Mouse (Mus musculus): ENCODE results near the gene Tfap2e. TPM values are rescaled to one million over a fixed set of nuclear protein-coding genes. Genes with fewer than 3 reads are reported as not detected.
A peak's percentile ranks its signal among the peaks of the same experiment; 100 is the strongest.

The Tfap2e gene
- polyA plus RNA-seq, 1 experiment from 2014 or later: not detected

DNA sequence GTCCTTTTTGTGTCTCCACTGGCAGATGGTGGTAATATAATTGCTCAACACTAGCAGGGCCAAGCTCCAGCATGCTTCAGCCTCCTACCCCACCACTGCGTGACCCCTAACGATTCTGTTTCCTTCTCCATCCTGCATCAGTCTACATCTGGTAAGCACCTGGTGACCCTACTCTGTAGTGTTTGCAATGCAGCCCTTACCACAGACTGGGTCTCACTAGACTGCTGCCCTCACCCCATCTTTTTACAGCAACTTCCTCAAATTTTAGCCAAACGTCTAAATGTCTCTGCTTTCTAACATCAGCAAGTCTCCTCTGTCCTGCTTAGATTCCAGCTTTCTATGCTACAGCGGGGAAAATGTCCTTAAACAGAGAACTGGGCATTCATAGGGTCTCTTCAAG is 34.8 kb upstream of the Tfap2e start:
- 55% methylated on average over 4 of the region's 4 CpGs for WGBS
- no peak overlapping the region for H3K4me2 ChIP-seq (ENCODE audit: low read depth, severe bottlenecking)
- H3K36me3 ChIP-seq (ENCODE audit: control insufficient read depth, insufficient read depth, low read length): 0 out of 2 replicates have a peak, but pooled peaks cover 2% of the 10 kb centered on the region
- ATAC-seq (ENCODE audit: insufficient number of reproducible peaks, low FRiP score, low TSS enrichment, low read depth) (no peak), DNase-seq (ENCODE audit: low spot score) (no peak)
- H3K9me3 ChIP-seq (ENCODE audit: control insufficient read depth, low read length): no peaks in the 10 kb centered on the region
- no peaks in the 10 kb centered on the region for H3K4me1 ChIP-seq (ENCODE audit: control insufficient read depth, insufficient read depth, low read length)
- no peaks in the 10 kb centered on the region for H3K27me3 ChIP-seq (ENCODE audit: control insufficient read depth, insufficient read depth, low read length)
- no peak overlapping the region for H3K4me3 ChIP-seq (ENCODE audit: low read depth, low read length)
- no peak overlapping the region for H3K27ac ChIP-seq (replicated peaks; ENCODE audit: low read depth, low read length)
- H3K9ac ChIP-seq (ENCODE audit: low read length): no peak overlapping the region

DNA sequence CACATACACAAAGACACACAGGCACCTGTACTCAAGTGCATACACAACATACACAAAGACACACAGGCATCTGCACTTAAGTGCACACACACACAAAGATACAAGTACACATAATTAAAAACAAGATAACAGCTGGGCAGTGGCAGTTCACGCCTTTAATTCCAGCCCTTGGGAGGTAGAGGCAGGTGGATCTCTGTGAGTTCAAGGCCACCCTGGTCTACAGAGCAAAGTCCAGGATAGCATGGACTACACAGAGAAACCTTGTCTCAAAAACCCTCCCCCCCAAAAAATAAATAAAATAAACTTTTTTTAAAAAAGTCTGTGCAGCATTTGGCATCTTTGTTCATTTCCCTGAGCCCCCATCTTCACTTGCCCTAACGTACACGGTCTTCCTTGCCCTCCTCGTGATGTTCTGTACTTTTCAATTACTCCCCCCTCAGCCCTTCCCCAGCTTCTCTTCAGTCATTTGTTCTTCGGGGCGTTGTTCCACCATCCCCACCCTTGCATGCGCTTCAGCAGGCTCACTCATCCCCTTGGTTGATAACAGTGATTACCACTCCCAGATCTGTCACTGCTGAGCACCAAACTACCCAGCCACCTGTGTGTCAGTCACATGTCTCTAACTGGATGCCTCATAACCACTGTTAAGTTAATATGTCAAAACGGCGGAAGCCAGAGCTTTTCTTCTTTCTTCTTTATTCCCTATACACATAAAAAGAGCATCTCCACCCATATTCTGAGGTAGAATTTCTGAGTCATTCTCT is 33.9 kb upstream of the Tfap2e start:
- Histone ChIP-seq H3K9ac (ENCODE audit: low read length) (no peak overlapping the region), H3K9me3 (ENCODE audit: control insufficient read depth, low read length) (no peaks in the 10 kb centered on the region), H3K27ac (replicated peaks; ENCODE audit: low read depth, low read length) (no peak overlapping the region), H3K4me1 (ENCODE audit: control insufficient read depth, insufficient read depth, low read length) (no peaks in the 10 kb centered on the region), H3K36me3 (ENCODE audit: control insufficient read depth, insufficient read depth, low read length) (0 out of 2 replicates have a peak, but pooled peaks cover 2% of the 10 kb centered on the region), H3K4me2 (ENCODE audit: low read depth, severe bottlenecking) (no peak overlapping the region), H3K27me3 (ENCODE audit: control insufficient read depth, insufficient read depth, low read length) (no peaks in the 10 kb centered on the region), H3K4me3 (ENCODE audit: low read depth, low read length) (no peak overlapping the region)
- WGBS: 90% methylated on average over 9 of the region's 9 CpGs
- DNase-seq (ENCODE audit: low spot score): no peak
- ATAC-seq (ENCODE audit: insufficient number of reproducible peaks, low FRiP score, low TSS enrichment, low read depth): no peak

DNA sequence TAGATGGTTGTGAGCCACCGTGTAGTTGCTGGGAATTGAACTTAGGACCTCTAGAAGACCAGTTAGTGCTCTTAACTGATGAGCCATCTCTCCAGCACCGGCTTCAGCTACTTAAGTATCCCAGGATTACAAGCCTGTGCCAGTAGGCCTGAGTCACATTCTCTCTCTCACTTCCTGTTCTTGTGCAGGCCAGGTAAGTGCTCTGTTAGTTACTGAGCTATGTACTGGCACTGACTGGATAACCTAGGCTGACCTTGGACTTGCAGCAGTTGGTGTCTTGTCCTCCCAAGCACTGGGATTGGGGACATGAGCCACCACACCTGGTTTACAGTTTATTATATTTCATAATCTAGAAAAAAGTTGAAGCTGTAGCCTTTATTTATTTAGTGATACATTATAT is 27.4 kb upstream of the Tfap2e start:
- WGBS: 91% methylated on average over 2 of the region's 2 CpGs
- no peaks in the 10 kb centered on the region for H3K4me1 ChIP-seq (ENCODE audit: control insufficient read depth, insufficient read depth, low read length)
- no peak for ATAC-seq (ENCODE audit: insufficient number of reproducible peaks, low FRiP score, low TSS enrichment, low read depth)

DNA sequence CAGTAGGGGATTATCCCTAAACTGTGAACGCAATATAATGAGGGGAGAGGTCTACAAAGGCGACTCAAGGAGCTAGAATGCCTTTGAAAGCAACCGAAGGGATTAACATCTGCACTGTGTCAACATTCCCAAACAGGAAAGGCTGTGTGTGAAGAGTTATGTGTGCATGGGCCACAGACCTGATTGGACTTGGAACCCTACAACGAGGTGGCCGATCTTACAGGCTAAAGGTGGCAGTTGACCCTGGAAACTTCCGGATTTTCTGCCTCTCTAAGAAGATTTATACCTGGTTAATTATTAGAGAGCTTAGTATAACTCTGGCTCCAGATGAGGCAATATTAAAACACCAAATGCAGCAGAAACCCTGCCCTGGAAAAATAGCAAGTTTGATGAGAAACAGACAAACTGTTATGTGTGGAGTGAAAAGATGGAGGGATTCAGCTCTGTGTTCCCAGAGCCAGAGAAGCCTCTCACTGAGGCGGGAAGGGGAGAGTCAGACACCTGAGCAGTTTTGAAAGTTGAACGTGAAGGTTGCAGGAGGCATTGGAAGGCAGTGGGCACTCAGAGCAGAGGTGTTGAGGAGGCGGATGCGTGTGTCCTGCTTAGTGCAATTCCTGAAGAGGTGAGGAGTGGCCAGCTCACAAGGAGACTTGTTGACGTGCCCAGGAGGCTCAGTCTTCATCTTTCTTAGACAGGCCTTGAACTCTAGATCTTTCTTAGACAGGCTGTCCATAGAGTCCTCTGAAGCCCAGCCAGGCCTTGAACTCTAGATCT is 26.7 kb upstream of the Tfap2e start:
- H3K27ac ChIP-seq (replicated peaks; ENCODE audit: low read depth, low read length): no peak overlapping the region
- DNase-seq (ENCODE audit: low spot score) (no peak), ATAC-seq (ENCODE audit: insufficient number of reproducible peaks, low FRiP score, low TSS enrichment, low read depth) (peak; percentile 60; the same call in 1 of the 2 replicates)
- H3K4me1 ChIP-seq (ENCODE audit: control insufficient read depth, insufficient read depth, low read length): no peaks in the 10 kb centered on the region
- 56% methylated on average over 11 of the region's 11 CpGs for WGBS
- H3K4me3 ChIP-seq (ENCODE audit: low read depth, low read length): no peak overlapping the region
- no peaks in the 10 kb centered on the region for H3K9me3 ChIP-seq (ENCODE audit: control insufficient read depth, low read length)
- no peak overlapping the region for H3K4me2 ChIP-seq (ENCODE audit: low read depth, severe bottlenecking)
- H3K9ac ChIP-seq (ENCODE audit: low read length): no peak overlapping the region
- no peaks in the 10 kb centered on the region for H3K36me3 ChIP-seq (ENCODE audit: control insufficient read depth, insufficient read depth, low read length)
- H3K27me3 ChIP-seq (ENCODE audit: control insufficient read depth, insufficient read depth, low read length): no peaks in the 10 kb centered on the region

More for the DNA sequence above, 27.4 kb upstream of the Tfap2e start:
- Histone ChIP-seq H3K4me2 (ENCODE audit: low read depth, severe bottlenecking) (no peak overlapping the region), H3K9me3 (ENCODE audit: control insufficient read depth, low read length) (no peaks in the 10 kb centered on the region), H3K27ac (replicated peaks; ENCODE audit: low read depth, low read length) (no peak overlapping the region), H3K27me3 (ENCODE audit: control insufficient read depth, insufficient read depth, low read length) (no peaks in the 10 kb centered on the region), H3K36me3 (ENCODE audit: control insufficient read depth, insufficient read depth, low read length) (0 out of 2 replicates have a peak, but pooled peaks cover 2% of the 10 kb centered on the region), H3K9ac (ENCODE audit: low read length) (no peak overlapping the region), H3K4me3 (ENCODE audit: low read depth, low read length) (no peak overlapping the region)
- DNase-seq (ENCODE audit: low spot score): no peak

DNA sequence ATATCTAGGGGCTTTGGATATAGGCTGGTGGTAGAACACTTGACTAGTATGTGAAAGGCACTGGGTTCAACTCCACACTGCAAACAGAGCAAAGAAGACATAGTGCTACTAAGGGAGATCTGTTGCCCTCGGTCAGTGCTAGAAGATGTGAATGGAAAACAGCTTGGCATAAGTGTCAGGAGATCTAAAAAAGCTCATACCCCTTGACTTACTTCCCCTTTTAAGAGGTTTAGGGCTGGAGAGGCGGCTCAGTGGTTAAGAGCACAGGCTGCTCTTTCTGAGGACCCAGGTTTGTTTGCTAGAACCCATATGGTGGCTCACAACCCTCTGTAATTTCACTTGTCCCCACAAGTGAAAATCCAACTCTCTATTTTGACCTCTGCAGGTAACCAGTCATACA is 23.4 kb upstream of the Tfap2e start:
- Histone ChIP-seq H3K9me3 (ENCODE audit: control insufficient read depth, low read length) (no peaks in the 10 kb centered on the region), H3K4me2 (ENCODE audit: low read depth, severe bottlenecking) (no peak overlapping the region), H3K27me3 (ENCODE audit: control insufficient read depth, insufficient read depth, low read length) (no peaks in the 10 kb centered on the region), H3K4me3 (ENCODE audit: low read depth, low read length) (no peak overlapping the region), H3K4me1 (ENCODE audit: control insufficient read depth, insufficient read depth, low read length) (0 out of 2 replicates have a peak, but pooled peaks cover under 1% of the 10 kb centered on the region), H3K9ac (ENCODE audit: low read length) (no peak overlapping the region), H3K36me3 (ENCODE audit: control insufficient read depth, insufficient read depth, low read length) (no peaks in the 10 kb centered on the region), H3K27ac (replicated peaks; ENCODE audit: low read depth, low read length) (no peak overlapping the region)
- DNase-seq (ENCODE audit: low spot score) (no peak), ATAC-seq (ENCODE audit: insufficient number of reproducible peaks, low FRiP score, low TSS enrichment, low read depth) (no peak)
- WGBS: 71% methylated on average over 2 of the region's 2 CpGs

DNA sequence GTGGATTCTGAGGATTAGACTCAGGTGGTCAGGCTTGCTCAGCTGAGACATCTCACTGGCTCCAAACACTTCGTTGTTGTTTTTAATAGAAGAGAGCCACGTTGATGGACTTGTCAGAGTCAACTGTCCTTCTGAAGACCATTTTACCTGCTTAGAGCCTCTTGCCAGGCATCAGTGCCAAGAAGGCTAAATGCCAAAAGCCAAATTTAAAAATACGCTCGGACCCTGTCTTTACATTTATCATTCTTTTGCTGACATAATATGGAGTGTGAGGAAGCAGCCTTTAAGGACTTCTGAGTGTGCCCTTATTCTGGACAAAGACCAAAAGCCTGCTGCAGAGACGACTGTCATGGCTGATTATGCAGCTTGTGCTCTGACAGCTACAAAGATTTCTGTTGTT is 22.3 kb upstream of the Tfap2e start:
- H3K9me3 ChIP-seq (ENCODE audit: control insufficient read depth, low read length): no peaks in the 10 kb centered on the region
- H3K4me1 ChIP-seq (ENCODE audit: control insufficient read depth, insufficient read depth, low read length): 0 out of 2 replicates have a peak, but pooled peaks cover 3% of the 10 kb centered on the region
- no peak overlapping the region for H3K27ac ChIP-seq (replicated peaks; ENCODE audit: low read depth, low read length)
- ATAC-seq (ENCODE audit: insufficient number of reproducible peaks, low FRiP score, low TSS enrichment, low read depth) (no peak), DNase-seq (ENCODE audit: low spot score) (no peak)
- H3K4me3 ChIP-seq (ENCODE audit: low read depth, low read length): no peak overlapping the region
- no peaks in the 10 kb centered on the region for H3K27me3 ChIP-seq (ENCODE audit: control insufficient read depth, insufficient read depth, low read length)
- H3K9ac ChIP-seq (ENCODE audit: low read length): no peak overlapping the region
- no peaks in the 10 kb centered on the region for H3K36me3 ChIP-seq (ENCODE audit: control insufficient read depth, insufficient read depth, low read length)
- 85% methylated on average over 5 of the region's 5 CpGs for WGBS
- no peak overlapping the region for H3K4me2 ChIP-seq (ENCODE audit: low read depth, severe bottlenecking)

DNA sequence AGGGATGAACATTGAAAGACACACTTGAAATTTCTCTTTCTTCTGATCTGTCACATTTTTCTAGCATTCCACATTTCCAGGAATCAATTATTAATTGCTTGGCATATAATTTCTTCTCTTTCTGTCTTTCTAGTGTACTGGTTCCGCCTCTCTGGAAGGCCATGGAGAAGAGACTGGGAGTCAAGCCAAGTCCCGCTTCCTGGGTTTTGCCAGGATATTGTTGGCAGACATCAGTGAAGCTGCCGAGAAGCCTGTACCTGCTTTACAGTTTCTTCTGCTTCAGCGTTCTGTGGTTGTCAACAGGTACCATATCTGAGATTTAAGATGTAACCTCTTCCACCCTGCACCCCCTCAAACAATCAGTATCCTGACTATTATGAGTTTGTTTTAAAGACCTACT is 20.7 kb upstream of the Tfap2e start:
- WGBS: 91% methylated on average over 4 of the region's 4 CpGs
- Histone ChIP-seq H3K4me3 (ENCODE audit: low read depth, low read length) (no peak overlapping the region), H3K27me3 (ENCODE audit: control insufficient read depth, insufficient read depth, low read length) (no peaks in the 10 kb centered on the region), H3K27ac (replicated peaks; ENCODE audit: low read depth, low read length) (no peak overlapping the region), H3K9me3 (ENCODE audit: control insufficient read depth, low read length) (no peaks in the 10 kb centered on the region), H3K9ac (ENCODE audit: low read length) (no peak overlapping the region), H3K36me3 (ENCODE audit: control insufficient read depth, insufficient read depth, low read length) (no peaks in the 10 kb centered on the region), H3K4me2 (ENCODE audit: low read depth, severe bottlenecking) (no peak overlapping the region), H3K4me1 (ENCODE audit: control insufficient read depth, insufficient read depth, low read length) (peaks cover 11% of the 10 kb centered on the region)
- no peak for DNase-seq (ENCODE audit: low spot score)
- no peak for ATAC-seq (ENCODE audit: insufficient number of reproducible peaks, low FRiP score, low TSS enrichment, low read depth)

DNA sequence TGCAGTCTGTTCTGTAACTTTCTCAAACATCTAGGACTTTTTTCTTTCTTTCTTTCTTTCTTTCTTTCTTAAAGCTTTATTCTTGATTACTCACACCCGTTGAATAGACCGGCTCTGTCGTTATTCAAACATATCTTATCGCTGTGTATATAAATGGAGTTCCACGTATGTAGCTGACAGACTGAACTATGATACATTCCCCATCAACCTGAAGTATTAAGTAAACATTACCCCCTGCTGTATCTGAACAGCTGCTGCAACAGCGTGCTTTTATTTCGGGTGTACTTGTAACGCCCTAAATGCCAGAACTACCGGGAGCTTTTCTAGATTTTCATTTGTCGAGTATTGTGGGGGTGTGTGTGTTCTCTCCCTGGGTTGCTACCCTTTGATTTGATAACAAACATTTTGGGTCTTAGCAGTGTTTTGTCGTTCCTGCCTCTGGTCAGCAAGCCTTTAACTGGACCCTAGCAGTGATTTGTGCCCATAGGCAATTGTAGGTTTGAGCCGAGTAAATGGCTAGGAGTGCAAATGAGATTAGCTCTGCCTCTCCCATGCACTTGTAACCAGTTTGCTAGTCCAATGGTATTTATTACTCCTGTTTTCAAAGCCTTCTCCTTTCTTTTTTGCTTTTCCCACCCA is 18.8 kb upstream of the Tfap2e start:
- no peaks in the 10 kb centered on the region for H3K9me3 ChIP-seq (ENCODE audit: control insufficient read depth, low read length)
- H3K9ac ChIP-seq (ENCODE audit: low read length): no peak overlapping the region
- H3K27me3 ChIP-seq (ENCODE audit: control insufficient read depth, insufficient read depth, low read length): no peaks in the 10 kb centered on the region
- ATAC-seq (ENCODE audit: insufficient number of reproducible peaks, low FRiP score, low TSS enrichment, low read depth) (no peak), DNase-seq (ENCODE audit: low spot score) (no peak)
- peaks cover 15% of the 10 kb centered on the region for H3K4me1 ChIP-seq (ENCODE audit: control insufficient read depth, insufficient read depth, low read length)
- H3K4me3 ChIP-seq (ENCODE audit: low read depth, low read length): peak overlapping the region; percentile 84; the same call in 1 of the 2 replicates
- H3K36me3 ChIP-seq (ENCODE audit: control insufficient read depth, insufficient read depth, low read length): peaks cover 3% of the 10 kb centered on the region; the same call in 1 of the 2 replicates
- no peak overlapping the region for H3K27ac ChIP-seq (replicated peaks; ENCODE audit: low read depth, low read length)
- 63% methylated on average over 12 of the region's 12 CpGs for WGBS
- H3K4me2 ChIP-seq (ENCODE audit: low read depth, severe bottlenecking): peak overlapping the region; percentile 57; the same call in 1 of the 2 replicates

All from limb, embryonic 11.5 days (tissue).